Comparison of ENCODE assay signal across 8 mouse cellular contexts in the genomic region with DNA sequence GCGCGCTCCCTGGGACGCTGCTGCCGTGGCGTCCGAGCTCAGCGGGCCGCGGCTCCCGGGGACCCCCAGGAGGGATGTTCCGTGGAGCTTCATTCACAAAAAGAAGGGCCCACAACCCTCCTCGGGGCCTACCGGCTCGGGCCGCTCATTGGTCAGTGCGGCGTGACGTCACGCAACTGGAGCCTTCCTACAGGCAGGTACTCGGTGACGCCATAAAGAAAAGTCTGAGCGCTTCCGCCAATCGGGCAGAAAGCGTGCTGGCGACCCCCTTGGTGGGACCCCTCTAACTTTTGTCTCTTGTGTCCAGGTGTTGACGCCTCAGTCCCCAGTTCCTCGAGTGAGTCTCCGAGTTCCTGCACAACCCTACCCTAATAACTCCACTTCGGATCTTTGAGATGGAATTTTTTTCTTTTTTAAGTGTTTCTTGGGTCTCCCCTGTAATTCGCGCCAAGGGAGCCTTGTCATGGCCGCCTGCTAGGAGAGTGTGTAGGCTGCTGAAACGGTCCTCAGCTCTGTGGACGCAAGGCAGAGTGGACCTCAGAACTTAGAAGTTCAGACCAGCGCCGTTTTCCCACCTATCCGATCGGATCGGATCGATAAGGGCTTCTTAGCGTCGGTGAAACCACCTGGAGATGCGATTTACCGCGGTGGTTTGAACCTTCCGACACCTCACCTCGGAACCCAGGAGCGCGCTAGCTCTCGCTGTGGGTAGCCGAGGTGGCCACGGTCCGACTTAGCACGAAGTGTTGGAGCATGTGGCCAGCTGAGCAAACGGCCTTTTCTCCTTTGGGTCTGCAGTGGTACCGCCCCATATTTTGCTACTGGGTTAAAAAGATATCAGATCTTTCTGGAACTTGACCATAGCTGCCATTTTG. TPM values are rescaled to one million over a fixed set of nuclear protein-coding genes. Genes with fewer than 3 reads are reported as not detected.
DNase-seq lines count a peak whose midpoint lies in the region; ATAC-seq lines count a peak whose summit lies in the region.

Cdc14b (minus strand) TSS at position 412 of the 875 bp plus-strand sequence.

- H3K4me1 ChIP-seq in hindbrain, embryonic 15.5 days (replicated peaks) = peaks cover 22% of the 10 kb centered on the region

- no peak within 1 kb of the TSS for H3K27ac ChIP-seq in hindbrain, embryonic 15.5 days (replicated peaks)

- H3K36me3 ChIP-seq in hindbrain, embryonic 15.5 days = no peaks in the 10 kb centered on the region

- H3K4me2 ChIP-seq in hindbrain, embryonic 15.5 days = peak within 1 kb of the TSS; percentile 100

- peaks cover 25% of the 10 kb centered on the region for H3K27me3 ChIP-seq in hindbrain, embryonic 15.5 days

- H3K9ac ChIP-seq in hindbrain, embryonic 15.5 days = peak within 1 kb of the TSS; percentile 58

- no peaks in the 10 kb centered on the region for H3K9me3 ChIP-seq in hindbrain, embryonic 15.5 days

- under 1% methylated on average over 57 of the region's 57 CpGs for WGBS in hindbrain, embryonic 15.5 days

- peak; percentile 95 for DNase-seq in R1 (ENCODE audit: low read depth, low spot score)
- DNase-seq in cerebellum, adult 9-10 months = peak; percentile 72
- DNase-seq in frontal cortex, postnatal 10 days (ENCODE audit: low spot score in 2 of 2) = peak; percentile 35 to 60
- DNase-seq in left cerebral cortex, adult 18-20 months (ENCODE audit: low spot score in 2 of 2) = peak; percentile 71 to 82
- DNase-seq in lung, postnatal 36 days = peak; percentile 84
- DNase-seq in retina, embryonic 14.5 days (ENCODE audit: low spot score) = peak; percentile 88
- peak; percentile 80 for DNase-seq in thymus, postnatal 4 days

- peak within 1 kb of the TSS; percentile 62 for H3K4me3 ChIP-seq in hindbrain, embryonic 15.5 days

- ATAC-seq in hindbrain, embryonic 15.5 days (ENCODE audit: low FRiP score, low read depth) = peak; percentile 97

RNA-seq across cellular contexts. Expression of gene Cdc14b, which starts in this region (rescaled TPM):
- 2.3 and 3.3 TPM in 2 replicates for polyA plus RNA-seq in hindbrain, embryonic 15.5 days (2015; fragmentation: Nextera tagmentation; extraction: Ambion mirVana)
- total RNA-seq in left cerebral cortex, adult 18-20 months (2021) = 10 to 100 TPM; 14.3 to 15.3 TPM
